Mouse (Mus musculus): Measurements from ENCODE around the gene Sfswap. TPM values are rescaled to one million over a fixed set of nuclear protein-coding genes. Genes with fewer than 3 reads are reported as not detected.
"Not testable (repeated sequence)": the region's sequence is repeated elsewhere in the genome, so short reads cannot be mapped to it uniquely, and the experiment has no call there.

Sfswap gene
- polyA plus RNA-seq, 1 experiment from 2014 or later: 53.6 TPM

- H3K4me3 ChIP-seq (ENCODE audit: low read depth, low read length); H3K27ac ChIP-seq (ENCODE audit: low read length); H3K9ac ChIP-seq (ENCODE audit: low read depth, low read length); ATAC-seq; H3K27me3 ChIP-seq (ENCODE audit: control insufficient read depth, insufficient read depth, low read depth, low read length); H3K4me2 ChIP-seq (ENCODE audit: low read length); H3K4me1 ChIP-seq (ENCODE audit: control insufficient read depth, insufficient read depth, low read length); H3K9me3 ChIP-seq (replicated peaks; ENCODE audit: control insufficient read depth, low read length, poor library complexity, severe bottlenecking); H3K36me3 ChIP-seq (ENCODE audit: control insufficient read depth, insufficient read depth, low read length): not testable (repeated sequence)
- WGBS: 73% methylated on average over 9 of the region's 9 CpGs
These were observed 119.6 kb downstream of the Sfswap start for GRCm38 (mm10) chr5:129620600-129620999.

Other genes starting within 250 kb of the Sfswap start
- gene Mmp17, start 82.9 kb downstream of the Sfswap start, polyA plus RNA-seq (2015; fragmentation: Nextera tagmentation; extraction: Ambion mirVana): 11.1 and 11.7 TPM in 2 replicates
- gene Zfp11, start 168.9 kb downstream of the Sfswap start, polyA plus RNA-seq (2015; fragmentation: Nextera tagmentation; extraction: Ambion mirVana): 8.1 and 9.3 TPM in 2 replicates
- gene Sept14, start 207.3 kb downstream of the Sfswap start, polyA plus RNA-seq (2015; fragmentation: Nextera tagmentation; extraction: Ambion mirVana): not detected in 2 replicates
- gene Mrps17, start 214.3 kb downstream of the Sfswap start, polyA plus RNA-seq (2015; fragmentation: Nextera tagmentation; extraction: Ambion mirVana): 167 and 170 TPM in 2 replicates
- gene Nipsnap2, start 223.8 kb downstream of the Sfswap start, polyA plus RNA-seq (2015; fragmentation: Nextera tagmentation; extraction: Ambion mirVana): 87.7 and 90.4 TPM in 2 replicates